Mouse (Mus musculus) kidney, adult 9 months (tissue): ENCODE data around the gene Grem2.

Source experiments
- DNase-seq: peaks from one replicate; pipeline ENCODE4 v3.0.0; 2022

The Grem2 gene

GRCm38 (mm10) chr1:174921298-174921955 is at the start of gene Grem2:
Grem2 (minus strand) TSS chr1:174921819.
- no peak for DNase-seq

DNA sequence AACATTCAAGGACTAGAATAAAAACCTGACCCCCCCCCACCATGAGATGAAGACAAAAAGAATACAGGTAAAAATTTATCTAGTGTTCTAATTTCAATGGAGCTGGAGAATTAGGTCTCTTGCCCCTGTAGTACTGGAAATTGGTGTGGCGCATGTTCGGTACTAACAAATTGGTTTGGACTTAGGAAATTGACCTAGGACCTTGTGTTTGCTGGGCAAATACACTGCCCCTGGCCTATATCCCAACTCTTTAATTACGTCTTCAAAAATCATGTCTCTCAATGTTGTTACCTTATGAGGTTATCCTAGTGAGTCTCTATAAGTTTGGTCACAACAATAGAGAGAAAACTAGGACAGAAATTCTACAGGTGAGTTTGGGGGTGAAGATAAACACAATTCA is 38.2 kb upstream of the Grem2 start:
- DNase-seq = no peak

GRCm38 (mm10) chr1:174931003-174931619 is 9.5 kb upstream of the Grem2 start:
- no peak for DNase-seq

GRCm38 (mm10) chr1:174929459-174930181 is 8.0 kb upstream of the Grem2 start:
- DNase-seq = no peak

- DNase-seq = no peak
Measured at GRCm38 (mm10) chr1:174918949-174919348, 2.7 kb downstream of the Grem2 start.

- peak; percentile 3 for DNase-seq
Measured at GRCm38 (mm10) chr1:174918236-174918870, 3.3 kb downstream of the Grem2 start.

- no peak for DNase-seq
Measured at GRCm38 (mm10) chr1:174909834-174910233, 11.8 kb downstream of the Grem2 start.

GRCm38 (mm10) chr1:174908232-174908631 is 13.4 kb downstream of the Grem2 start:
- no peak for DNase-seq

- DNase-seq = no peak
Measured at GRCm38 (mm10) chr1:174907637-174908036, 14.0 kb downstream of the Grem2 start.

- DNase-seq = no peak
Measured at GRCm38 (mm10) chr1:174902755-174903154, 18.9 kb downstream of the Grem2 start.

- DNase-seq = no peak
Measured at GRCm38 (mm10) chr1:174892471-174892870, 29.1 kb downstream of the Grem2 start.

DNA sequence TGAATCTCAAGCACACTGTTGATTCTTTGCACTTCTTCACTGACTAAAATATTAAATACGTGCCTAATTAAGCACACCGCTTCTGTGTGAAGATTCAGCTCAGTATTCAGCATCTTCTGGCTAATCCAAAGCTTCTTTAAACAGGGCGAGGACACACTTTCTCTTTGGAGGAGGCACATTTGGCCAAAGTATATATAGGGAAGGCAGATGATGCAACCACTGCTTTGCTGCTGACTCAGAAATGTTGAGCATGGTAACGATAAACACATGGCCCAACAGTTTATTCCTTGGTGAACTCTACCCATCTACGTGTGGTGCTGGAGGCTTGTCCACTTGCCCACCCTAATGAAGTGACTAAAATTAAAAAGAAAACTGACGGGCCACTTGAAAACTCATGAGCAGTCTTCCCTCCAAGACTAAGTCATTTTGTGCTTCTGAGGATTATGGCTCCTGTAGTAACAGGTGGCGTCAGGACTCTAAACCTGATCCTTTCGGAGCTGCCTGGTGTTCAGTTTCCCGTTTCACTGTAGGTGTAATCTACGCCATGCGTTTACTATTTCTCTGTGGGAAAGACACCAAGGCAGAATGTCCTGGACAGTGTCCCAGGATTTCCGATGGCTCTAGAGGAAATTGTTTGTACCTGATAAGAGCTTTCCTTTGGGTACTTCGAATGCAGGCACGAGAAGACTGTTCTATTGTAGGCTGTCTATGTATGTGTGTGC is 32.8 kb downstream of the Grem2 start:
- no peak for DNase-seq

DNA sequence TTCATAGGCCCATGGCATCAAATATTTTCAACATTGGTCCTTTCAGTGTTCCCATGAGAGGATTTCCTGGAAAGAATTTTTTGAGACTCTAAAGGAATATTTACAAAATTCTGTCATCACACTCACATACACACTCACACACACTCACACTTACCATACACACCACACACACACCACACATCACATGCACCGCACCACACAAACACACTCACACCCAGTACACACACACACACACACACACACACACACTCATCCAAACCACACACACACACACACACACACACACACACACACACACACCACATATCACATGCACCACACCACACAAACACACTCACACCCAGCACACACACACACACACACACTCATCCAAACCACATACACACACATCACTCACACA is 33.5 kb downstream of the Grem2 start:
- DNase-seq = no peak

GRCm38 (mm10) chr1:174882496-174882895 is 39.1 kb downstream of the Grem2 start:
- DNase-seq = no peak

GRCm38 (mm10) chr1:174875173-174875572 is 46.4 kb downstream of the Grem2 start:
- no peak for DNase-seq

DNA sequence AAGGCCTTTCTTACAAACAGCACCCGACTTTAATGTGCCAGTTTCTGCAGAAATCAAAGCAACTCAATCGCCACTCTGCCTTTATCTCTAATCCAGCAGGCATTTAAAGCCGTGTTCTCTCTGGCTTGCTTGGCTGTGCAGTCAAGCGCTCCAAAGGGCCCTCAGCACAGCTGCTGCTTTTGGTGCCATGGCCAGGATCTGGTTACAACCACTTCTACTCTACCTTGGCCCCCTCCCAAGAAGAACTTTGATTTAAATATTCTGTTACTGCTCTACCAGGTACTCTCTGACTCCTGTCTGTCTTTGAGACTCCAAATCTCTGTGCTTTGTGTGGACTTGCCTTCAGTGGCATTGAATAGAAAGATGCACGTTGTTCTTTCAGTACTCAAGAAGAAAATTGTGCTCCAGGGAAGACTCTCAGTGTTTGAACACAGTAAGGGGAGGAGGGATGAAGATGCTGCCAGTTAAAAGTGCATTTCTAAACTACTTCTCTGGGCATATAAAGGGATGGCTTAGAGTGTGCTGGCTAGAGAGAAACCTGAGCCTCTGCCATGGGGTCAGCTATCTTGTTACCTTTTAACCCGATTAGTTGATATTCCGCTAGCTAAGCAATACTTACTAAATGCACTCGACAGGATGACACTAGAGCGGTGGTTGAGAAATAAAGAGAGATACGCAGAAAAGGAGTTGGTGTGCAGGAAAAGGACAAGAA is 61.1 kb downstream of the Grem2 start:
- DNase-seq = peak; percentile 63

DNA sequence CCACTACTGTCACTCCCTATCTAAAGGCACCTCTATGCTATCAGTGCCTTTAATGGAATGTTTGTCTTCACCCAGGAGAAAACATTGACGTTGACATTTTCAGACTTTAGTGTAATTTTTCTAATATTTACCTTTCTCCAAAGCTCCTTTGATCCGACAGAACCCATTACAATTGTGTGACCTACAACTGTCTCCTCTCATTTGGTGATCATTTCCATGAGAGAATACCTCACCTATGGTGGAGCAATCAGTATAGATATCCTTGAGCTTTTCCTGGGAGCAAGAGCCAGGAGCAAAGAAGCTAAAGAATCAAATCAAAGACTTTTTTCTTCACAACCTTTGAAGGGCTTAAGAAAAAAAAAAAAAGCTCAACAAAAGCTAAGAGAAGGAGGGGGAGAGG is 65.4 kb downstream of the Grem2 start:
- DNase-seq = no peak

DNA sequence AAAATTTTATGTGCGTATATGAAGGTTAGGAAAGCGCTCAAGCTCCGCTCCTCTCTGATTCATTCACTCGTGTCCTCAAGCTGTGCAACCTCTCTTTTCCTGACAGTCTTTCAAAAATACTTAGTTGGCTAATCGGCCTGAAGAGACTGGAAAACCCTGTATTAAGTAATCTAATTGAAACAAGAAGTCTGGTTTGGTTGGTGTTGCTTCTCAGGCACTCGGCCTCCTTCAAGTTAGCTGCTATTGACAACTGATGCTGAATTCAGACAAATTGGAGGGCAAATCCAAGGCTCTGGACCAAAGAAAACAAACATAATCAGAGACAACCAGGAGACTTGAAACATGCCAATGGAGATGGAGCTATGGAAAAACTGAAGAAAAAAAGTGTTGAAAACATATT is 76.8 kb downstream of the Grem2 start:
- DNase-seq = no peak

DNA sequence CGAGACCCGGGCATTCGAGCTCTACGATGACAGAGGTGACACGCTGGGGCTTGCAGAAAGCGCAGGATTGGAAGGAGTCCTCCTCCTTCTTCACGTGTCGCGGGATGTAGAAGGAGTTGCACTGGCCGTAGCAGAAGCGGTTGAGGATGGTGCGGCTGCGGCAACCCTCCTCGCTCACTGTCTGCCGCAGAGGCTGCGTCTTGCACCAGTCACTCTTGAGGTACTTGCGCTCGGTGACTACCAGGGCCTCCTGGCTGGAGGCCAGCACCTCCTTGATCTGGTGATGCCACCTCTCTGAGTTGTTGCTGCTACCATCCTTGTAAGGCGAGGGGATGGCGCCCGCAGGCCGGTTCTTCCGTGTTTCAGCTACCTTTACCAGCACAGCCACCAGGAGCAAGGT is 84.8 kb downstream of the Grem2 start:
- no peak for DNase-seq

- no peak for DNase-seq
Measured at GRCm38 (mm10) chr1:174826562-174826961, 95.1 kb downstream of the Grem2 start.

GRCm38 (mm10) chr1:174811846-174812245 is 109.8 kb downstream of the Grem2 start:
- DNase-seq = no peak

DNA sequence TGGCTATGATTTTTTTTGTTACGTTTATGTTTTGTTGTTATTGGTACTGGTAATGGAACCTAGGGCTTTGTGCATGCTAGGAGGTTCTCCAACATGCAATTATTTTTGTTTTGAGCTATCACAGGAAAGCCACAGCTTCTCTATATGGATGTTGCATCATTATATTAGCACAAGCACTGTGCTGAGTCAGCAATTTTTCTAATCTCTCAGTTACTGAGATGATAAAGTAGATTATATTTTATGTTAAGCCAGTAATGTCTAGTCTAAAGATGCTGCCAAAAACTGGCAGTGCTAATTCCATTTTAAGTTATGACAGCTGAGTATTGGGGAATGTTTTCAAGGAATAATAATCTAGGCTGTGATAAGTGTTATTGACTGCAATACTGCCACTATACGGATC is 133.0 kb downstream of the Grem2 start:
- DNase-seq = no peak
